Mouse (Mus musculus) bone marrow macrophage, adult 2 months (primary cell): Measurements from ENCODE around the gene 1810055G02Rik.

Experiments used
- CTCF ChIP-seq: IDR thresholded peaks from 2 replicates; pipeline ENCODE4 v1.5.1; 2012; ENCODE audit warnings: low read depth, mild to moderate bottlenecking, low read length, moderate library complexity
- POLR2A ChIP-seq: IDR thresholded peaks from 2 replicates; pipeline ENCODE4 v1.6.1; 2012; ENCODE audit warnings: mild to moderate bottlenecking, low read depth, low read length, borderline replicate concordance

DNA sequence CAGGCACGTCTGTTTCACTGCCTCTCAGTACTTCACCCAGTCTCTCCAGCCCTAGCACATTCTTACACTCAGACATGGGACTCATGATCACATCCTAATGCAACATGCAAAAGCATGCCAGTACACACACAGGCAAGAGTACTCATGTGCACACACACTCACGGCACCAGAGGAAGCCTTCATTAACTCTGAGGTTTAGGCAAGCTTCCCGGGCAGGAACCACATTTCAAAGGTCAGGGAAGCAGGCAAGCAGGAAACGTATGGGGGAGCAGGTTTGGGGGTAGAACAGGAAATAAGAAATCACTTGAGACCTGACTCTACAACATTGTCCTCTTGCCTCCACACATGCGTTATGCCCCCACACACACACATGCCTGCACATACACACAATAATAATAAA lies 42.6 kb upstream of the 1810055G02Rik start:
- TF ChIP-seq CTCF (no peak), POLR2A (no peak)
